Mouse (Mus musculus) kidney, embryonic 15.5 days (tissue): ENCODE measurements at regions not wholly inside any gene's neighbourhood (a gene's known extent, or its start where the extent isn't known, plus 50 kb on each side); places are given as distances from the start of the nearest gene placed in this dataset.

ENCODE experiments used
- ATAC-seq: fragments of 200-750 bp; cut with Nextera tagmentation; replicated peaks from 2 replicates; pipeline ENCODE4 v1.8.0; 2017; ENCODE audit warnings: moderate TSS enrichment; ENCODE audit not compliant: low FRiP score
- H3K27ac ChIP-seq: fragments of 300-500 bp; sonication (generic); 2 replicates; pipeline ENCODE4 v1.5.1; 2015; ENCODE audit warnings: mild to moderate bottlenecking, inconsistent platforms
- H3K27me3 ChIP-seq: fragments of 300-500 bp; sonication (generic); 2 replicates; pipeline ENCODE4 v1.6.1; 2015; ENCODE audit warnings: inconsistent platforms
- H3K36me3 ChIP-seq: fragments of 300-500 bp; sonication (generic); 2 replicates; pipeline ENCODE4 v1.6.1; 2015; ENCODE audit warnings: inconsistent platforms
- H3K4me1 ChIP-seq: fragments of 300-500 bp; sonication (generic); 2 replicates; pipeline ENCODE4 v1.6.1; 2015; ENCODE audit warnings: inconsistent platforms
- H3K4me2 ChIP-seq: fragments of 300-500 bp; sonication (generic); 2 replicates; pipeline ENCODE4 v1.6.1; 2015; ENCODE audit warnings: moderate library complexity, mild to moderate bottlenecking, inconsistent platforms
- H3K4me3 ChIP-seq: fragments of 300-500 bp; sonication (generic); replicated peaks from 2 replicates; pipeline ENCODE4 v1.5.1; 2015; ENCODE audit warnings: mild to moderate bottlenecking, inconsistent platforms
- H3K9ac ChIP-seq: fragments of 300-500 bp; sonication (generic); 2 replicates; pipeline ENCODE4 v1.6.1; 2015; ENCODE audit warnings: mild to moderate bottlenecking, inconsistent platforms
- H3K9me3 ChIP-seq: fragments of 300-500 bp; sonication (generic); replicated peaks from 2 replicates; pipeline ENCODE4 v1.6.1; 2016; ENCODE audit warnings: inconsistent platforms
- WGBS: fragments of 180-500 bp; shearing (Covaris S2); methylation state at CpG from one replicate; pipeline ENCODE4 v1.1.7; 2015; ENCODE audit warnings: mixed read lengths; 5-methylcytosine and 5-hydroxymethylcytosine counted together

DNA sequence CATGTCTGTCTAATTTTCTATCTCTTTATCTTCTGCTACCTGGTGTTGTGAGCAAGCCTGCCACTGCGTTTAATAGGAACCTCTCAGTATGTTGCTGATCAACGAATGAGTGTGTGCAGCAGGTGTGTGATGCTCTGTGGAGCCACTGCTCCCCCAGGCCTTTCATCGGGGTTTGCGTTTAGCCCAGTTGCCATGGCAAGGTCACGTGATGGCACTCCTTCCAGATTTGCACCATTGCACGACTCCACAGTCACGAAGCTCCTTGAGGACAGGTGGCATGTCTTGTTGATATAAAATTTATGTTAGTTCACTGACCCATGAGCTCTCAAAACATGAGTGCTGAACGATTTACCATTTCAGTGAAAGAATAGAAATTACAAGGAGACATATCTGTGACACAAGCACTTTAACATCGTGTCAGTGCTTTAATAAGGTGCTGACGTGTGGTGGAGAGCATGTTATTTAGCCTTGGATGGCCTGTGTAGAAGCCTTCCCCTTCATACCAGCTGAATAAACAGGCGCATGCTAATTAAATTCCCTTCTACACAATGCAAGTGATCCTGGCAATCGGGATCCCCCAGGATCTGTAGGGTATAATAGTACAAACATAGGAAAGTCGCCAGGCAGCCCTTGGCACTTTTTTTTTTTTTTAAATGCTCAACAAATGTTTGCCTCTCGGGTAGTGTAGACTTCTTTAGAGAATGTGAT lies 181.7 kb upstream of the Arrdc4 start:
- peaks cover 5% of the 10 kb centered on the region for H3K4me1 ChIP-seq
- no peaks in the 10 kb centered on the region for H3K27me3 ChIP-seq
- peak overlapping the region; percentile 45 for H3K27ac ChIP-seq
- H3K4me2 ChIP-seq: no peak overlapping the region
- WGBS: 24% methylated on average over 14 of the region's 14 CpGs
- H3K36me3 ChIP-seq: no peaks in the 10 kb centered on the region
- peak; percentile 91 for ATAC-seq
- no peak overlapping the region for H3K4me3 ChIP-seq
- H3K9ac ChIP-seq: no peak overlapping the region
- H3K9me3 ChIP-seq: no peaks in the 10 kb centered on the region

DNA sequence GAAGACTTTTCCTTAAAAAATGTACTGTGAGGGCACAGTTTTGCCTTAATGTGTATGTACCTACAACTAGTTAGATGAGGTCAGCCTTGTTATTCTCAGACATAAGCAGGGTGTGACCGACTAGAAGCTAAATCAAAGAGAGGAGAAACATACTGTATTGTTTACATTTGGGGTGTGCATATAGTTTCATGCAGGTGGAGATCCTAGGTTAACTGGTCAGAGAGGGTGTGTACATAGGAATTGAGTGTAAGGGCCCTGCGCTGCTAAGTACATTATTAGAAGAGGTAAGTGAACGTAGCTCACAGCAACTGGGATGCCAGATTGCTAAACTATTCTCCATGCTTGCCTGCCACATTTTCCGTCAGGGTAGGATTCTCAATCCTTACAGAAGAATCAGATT lies 180.6 kb upstream of the Arrdc4 start:
- Histone ChIP-seq H3K27ac (no peak overlapping the region), H3K4me3 (no peak overlapping the region), H3K9me3 (no peaks in the 10 kb centered on the region), H3K27me3 (no peaks in the 10 kb centered on the region), H3K36me3 (no peaks in the 10 kb centered on the region), H3K4me1 (peaks cover 5% of the 10 kb centered on the region), H3K4me2 (no peak overlapping the region), H3K9ac (no peak overlapping the region)
- ATAC-seq: no peak
- 88% methylated on average over 4 of the region's 4 CpGs for WGBS

DNA sequence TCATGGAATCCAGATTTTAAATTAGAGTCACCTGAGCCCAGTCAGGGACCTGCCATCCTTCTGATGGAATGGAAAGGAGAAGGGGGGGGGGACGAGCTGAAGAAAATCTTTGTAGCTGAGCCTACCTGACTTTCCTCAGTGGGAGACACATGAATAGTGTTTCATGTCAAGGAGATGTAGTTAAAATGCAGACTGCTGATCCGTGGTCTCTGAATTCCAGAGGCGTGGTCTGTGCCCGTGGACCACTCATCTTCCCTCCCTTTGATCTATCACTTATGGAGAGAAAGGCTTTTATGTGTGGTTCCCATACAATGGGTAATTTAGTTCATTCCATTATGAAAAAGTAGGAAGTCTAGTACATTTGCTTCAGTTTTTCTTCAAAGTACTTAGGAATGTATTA lies 176.6 kb upstream of the Arrdc4 start:
- Histone ChIP-seq H3K27ac (no peak overlapping the region), H3K9me3 (no peaks in the 10 kb centered on the region), H3K4me2 (no peak overlapping the region), H3K9ac (no peak overlapping the region), H3K36me3 (no peaks in the 10 kb centered on the region), H3K4me3 (no peak overlapping the region), H3K27me3 (no peaks in the 10 kb centered on the region), H3K4me1 (peaks cover 2% of the 10 kb centered on the region)
- 40% methylated on average over 4 of the region's 4 CpGs for WGBS
- ATAC-seq: no peak

DNA sequence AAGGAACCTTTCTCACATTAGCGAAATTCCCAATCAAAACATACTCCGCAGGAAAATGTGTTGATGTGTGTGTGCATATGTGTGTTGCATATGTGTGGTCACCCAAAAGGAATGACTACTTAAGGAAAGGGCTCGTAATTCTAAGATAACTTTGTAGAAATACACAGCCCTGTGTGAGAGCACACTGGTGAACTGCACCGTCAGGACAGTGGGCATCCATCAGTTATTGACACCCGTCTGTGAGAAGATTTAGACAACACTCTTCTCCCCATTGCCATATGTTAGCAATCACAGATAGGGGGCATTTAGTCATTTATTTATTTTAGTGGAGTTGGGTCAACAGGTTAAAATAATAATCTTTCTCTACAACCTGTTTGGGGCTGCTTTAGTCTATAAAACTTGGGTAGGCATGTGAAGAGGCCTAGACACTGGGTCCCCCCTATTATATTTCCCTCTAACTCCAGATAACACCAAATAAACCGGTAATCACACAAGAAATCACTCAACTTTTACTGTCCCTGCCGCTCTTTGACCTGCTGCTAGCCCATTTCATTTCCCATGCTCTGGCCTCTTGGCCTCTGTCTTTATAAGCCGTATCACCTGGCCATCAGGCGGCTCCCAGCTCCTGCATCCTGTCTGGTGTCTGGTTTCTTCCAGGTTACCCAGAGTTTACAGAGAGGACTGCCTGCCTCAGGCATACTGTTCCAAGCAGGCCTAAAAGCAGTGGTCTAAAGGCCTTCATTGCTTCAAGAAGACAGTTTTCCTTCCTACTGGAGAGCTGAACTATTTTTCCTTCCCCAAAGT lies 169.8 kb upstream of the Arrdc4 start:
- Histone ChIP-seq H3K27ac (peak overlapping the region; percentile 65; the same call in 1 of the 2 replicates), H3K9ac (no peak overlapping the region), H3K4me3 (no peak overlapping the region), H3K27me3 (no peaks in the 10 kb centered on the region), H3K9me3 (no peaks in the 10 kb centered on the region), H3K4me1 (peaks cover 22% of the 10 kb centered on the region), H3K36me3 (no peaks in the 10 kb centered on the region), H3K4me2 (no peak overlapping the region)
- 35% methylated on average over 9 of the region's 9 CpGs for WGBS
- ATAC-seq: peak; percentile 86

DNA sequence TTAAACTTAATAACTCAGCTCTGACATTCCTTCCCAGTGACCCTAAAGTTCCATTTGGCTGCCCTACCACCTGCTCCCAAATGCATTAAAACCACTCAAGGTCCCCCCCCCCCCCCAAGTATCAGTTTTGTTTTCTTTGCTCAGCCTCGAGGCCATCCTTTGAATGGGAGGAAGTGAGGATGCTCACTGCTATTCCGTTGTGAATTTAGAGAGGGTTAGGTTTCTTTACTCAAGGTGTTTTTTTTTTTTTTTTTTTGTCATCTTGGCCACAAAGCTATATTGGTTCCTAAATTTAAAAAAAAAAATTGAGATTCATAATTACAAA lies 168.8 kb upstream of the Arrdc4 start:
- peak; percentile 66 for ATAC-seq
- Histone ChIP-seq H3K27ac (peak overlapping the region; percentile 24; the same call in 1 of the 2 replicates), H3K4me3 (no peak overlapping the region)

DNA sequence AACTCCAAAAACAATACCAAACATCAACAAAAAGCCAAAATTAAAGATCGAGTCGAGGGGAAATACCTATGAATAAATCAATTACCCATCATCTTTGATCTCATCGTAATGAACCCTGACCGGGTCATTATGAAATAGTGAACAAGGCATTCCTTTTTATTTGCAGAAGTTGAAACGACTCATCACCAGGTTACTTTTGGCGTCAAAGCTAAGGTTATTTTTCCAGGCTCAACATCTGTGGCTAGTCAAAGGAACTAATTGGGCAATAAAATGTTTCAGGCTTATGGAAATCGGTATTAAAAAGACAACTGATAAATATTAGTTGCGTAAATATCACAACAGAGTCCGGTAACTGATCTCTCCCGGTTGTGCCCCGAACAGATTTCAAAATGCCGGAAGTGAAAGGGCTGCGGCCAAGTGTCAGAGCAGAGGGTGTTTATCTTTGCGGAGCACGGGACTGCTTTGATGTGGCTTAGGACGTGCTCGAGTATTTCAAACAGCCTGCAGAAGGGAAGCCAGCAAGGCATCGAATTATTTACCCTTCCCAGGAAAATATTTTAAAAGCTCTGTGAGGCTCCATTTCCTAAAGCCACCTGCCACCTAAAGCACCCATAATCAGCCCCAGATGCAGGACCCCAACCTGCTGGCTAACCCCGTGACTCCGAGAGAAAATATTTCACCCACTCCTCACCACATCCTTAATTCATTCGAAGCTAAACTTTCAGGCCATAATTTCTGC lies 168.3 kb upstream of the Arrdc4 start:
- no peaks in the 10 kb centered on the region for H3K36me3 ChIP-seq
- H3K4me2 ChIP-seq: peak overlapping the region; percentile 52
- ATAC-seq: peak; percentile 85
- no peaks in the 10 kb centered on the region for H3K9me3 ChIP-seq
- no peak overlapping the region for H3K9ac ChIP-seq
- peaks cover 22% of the 10 kb centered on the region for H3K4me1 ChIP-seq
- 3% methylated on average over 21 of the region's 21 CpGs for WGBS
- H3K27me3 ChIP-seq: no peaks in the 10 kb centered on the region
- H3K27ac ChIP-seq: peak overlapping the region; percentile 61
- H3K4me3 ChIP-seq: peak overlapping the region; percentile 16

More for the DNA sequence above, 168.8 kb upstream of the Arrdc4 start:
- no peaks in the 10 kb centered on the region for H3K36me3 ChIP-seq
- no peaks in the 10 kb centered on the region for H3K27me3 ChIP-seq
- H3K9me3 ChIP-seq: no peaks in the 10 kb centered on the region
- H3K4me1 ChIP-seq: peaks cover 22% of the 10 kb centered on the region
- WGBS: 2% methylated on average over 2 of the region's 2 CpGs
- H3K9ac ChIP-seq: no peak overlapping the region
- peak overlapping the region; percentile 52 for H3K4me2 ChIP-seq

DNA sequence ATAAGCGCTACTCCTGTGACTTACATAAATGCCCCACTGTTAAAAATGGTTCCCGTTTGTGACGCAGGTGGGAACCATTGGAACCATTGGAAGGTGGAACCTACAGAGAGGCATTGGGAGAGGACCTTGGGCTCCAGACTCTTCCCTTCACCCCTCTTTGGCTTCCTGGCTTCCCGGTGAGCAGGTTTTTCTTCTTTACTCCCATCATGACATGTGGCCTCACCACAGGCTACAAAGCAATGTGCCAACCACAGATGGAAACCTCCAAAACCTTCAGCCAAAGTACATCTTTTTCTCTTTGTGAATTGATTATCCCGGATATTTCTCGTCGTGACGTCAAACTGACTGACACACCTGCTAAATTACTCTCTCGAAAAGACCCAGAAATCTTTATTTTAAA lies 166.9 kb upstream of the Arrdc4 start:
- no peaks in the 10 kb centered on the region for H3K36me3 ChIP-seq
- peaks cover 22% of the 10 kb centered on the region for H3K4me1 ChIP-seq
- no peak overlapping the region for H3K4me2 ChIP-seq
- 68% methylated on average over 9 of the region's 9 CpGs for WGBS
- no peaks in the 10 kb centered on the region for H3K27me3 ChIP-seq
- no peaks in the 10 kb centered on the region for H3K9me3 ChIP-seq
- no peak overlapping the region for H3K27ac ChIP-seq
- no peak for ATAC-seq
- no peak overlapping the region for H3K9ac ChIP-seq
- H3K4me3 ChIP-seq: no peak overlapping the region

DNA sequence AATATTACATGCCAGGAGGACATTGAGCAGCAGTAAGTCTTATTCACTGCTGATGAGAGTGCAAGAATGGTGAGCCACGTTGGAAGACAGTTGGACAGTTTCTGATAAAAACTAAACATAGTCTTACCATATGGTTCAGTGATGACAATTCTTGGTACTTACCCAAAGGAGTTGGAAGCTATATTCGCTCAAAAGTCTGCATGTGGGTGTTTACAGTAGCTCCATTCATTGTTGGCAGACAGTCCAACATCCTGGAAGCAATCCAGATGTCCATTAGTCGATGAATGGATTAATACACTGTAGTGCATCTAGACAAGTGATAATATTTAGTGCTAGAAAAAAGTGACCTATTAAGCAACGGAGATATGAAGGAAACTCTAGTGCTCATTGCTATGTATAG lies 165.3 kb upstream of the Arrdc4 start:
- Histone ChIP-seq H3K4me3 (no peak overlapping the region), H3K27ac (no peak overlapping the region), H3K9me3 (no peaks in the 10 kb centered on the region), H3K36me3 (no peaks in the 10 kb centered on the region), H3K9ac (no peak overlapping the region), H3K4me1 (peaks cover 22% of the 10 kb centered on the region), H3K4me2 (no peak overlapping the region), H3K27me3 (no peaks in the 10 kb centered on the region)
- WGBS: 64% methylated on average over 4 of the region's 4 CpGs
- ATAC-seq: no peak

DNA sequence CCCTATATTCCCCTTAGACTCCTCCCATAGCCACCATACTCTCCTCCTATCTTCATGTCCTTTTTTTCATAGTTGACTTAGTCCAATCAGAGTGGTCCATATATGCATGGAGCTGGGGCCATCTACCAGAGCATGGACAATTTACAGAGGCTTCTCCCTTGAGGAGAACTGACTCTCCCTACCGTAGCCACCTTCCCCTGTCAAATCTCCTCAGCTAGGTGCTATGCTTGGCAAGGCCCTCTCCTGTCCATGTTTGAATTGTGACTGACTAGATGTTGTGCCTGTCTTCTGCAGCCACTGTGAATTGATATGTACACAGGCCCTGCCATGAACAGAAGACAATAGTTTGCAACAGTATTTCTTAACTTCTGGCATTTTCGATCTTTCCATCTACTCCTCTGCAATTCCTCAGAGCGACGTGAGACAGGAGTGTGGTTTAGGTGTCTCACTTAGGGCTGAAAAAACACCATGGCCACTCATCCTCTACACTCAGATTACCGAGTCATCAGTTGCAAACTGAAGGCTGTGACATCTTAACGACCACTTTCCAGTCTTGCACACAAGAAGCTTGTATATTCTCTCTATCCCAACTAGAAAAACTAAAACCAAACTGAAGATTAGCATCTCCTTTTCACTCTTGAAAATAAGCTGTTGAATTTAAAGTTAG lies 163.1 kb upstream of the Arrdc4 start:
- no peak overlapping the region for H3K9ac ChIP-seq
- H3K36me3 ChIP-seq: no peaks in the 10 kb centered on the region
- ATAC-seq: peak; percentile 72
- WGBS: 39% methylated on average over 6 of the region's 6 CpGs
- no peak overlapping the region for H3K4me2 ChIP-seq
- no peak overlapping the region for H3K4me3 ChIP-seq
- H3K27ac ChIP-seq: peak overlapping the region; percentile 43
- H3K9me3 ChIP-seq: no peaks in the 10 kb centered on the region
- H3K27me3 ChIP-seq: no peaks in the 10 kb centered on the region
- peaks cover 8% of the 10 kb centered on the region for H3K4me1 ChIP-seq

DNA sequence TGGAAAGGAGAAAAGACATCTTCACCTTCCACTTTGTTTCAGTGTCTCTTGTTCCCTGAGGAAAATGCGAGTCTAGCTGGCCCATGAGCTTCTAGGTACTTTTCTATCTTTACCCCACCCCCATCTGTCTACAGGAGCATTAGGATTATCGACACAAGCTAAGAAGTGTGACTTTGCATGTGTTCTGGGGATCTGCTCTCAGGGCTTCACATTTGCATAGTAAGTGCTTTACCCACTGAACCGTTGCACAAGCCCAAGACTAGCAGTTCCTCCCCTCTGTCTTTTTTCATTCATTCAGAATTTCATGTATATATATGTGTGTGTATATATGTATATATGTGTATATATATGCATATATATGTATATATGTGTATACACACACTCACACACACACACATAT lies 162.5 kb upstream of the Arrdc4 start:
- Histone ChIP-seq H3K9ac (no peak overlapping the region), H3K4me3 (no peak overlapping the region), H3K27ac (peak overlapping the region; percentile 43; the same call in 1 of the 2 replicates), H3K4me1 (0 out of 2 replicates have a peak, but pooled peaks cover 3% of the 10 kb centered on the region), H3K27me3 (no peaks in the 10 kb centered on the region), H3K36me3 (no peaks in the 10 kb centered on the region), H3K4me2 (no peak overlapping the region), H3K9me3 (no peaks in the 10 kb centered on the region)
- 62% methylated on average over 3 of the region's 3 CpGs for WGBS
- ATAC-seq: peak; percentile 69; the same call in 1 of the 2 replicates

DNA sequence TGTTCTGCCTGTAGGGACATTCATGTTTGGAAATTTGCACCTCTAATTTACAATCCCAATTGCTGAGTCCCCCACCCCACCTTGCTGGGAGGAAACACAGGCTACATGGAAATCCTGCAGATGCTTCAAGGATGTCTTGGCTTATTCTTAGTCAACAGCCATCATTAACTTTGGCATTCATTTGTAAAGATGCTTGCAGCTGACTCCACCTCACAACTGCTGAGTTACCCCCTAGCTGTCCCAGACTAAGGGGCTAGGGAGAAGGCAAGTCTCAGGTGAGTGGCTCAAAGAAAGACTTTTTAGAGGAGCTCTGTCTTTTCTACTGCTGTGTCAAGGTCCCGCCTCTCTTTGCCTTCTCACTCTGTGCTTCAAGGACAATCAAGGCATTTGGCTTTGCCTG lies 160.7 kb upstream of the Arrdc4 start:
- Histone ChIP-seq H3K27me3 (no peaks in the 10 kb centered on the region), H3K4me3 (no peak overlapping the region), H3K4me1 (no peaks in the 10 kb centered on the region), H3K36me3 (no peaks in the 10 kb centered on the region), H3K9ac (no peak overlapping the region), H3K4me2 (no peak overlapping the region), H3K9me3 (no peaks in the 10 kb centered on the region), H3K27ac (no peak overlapping the region)
- WGBS: 96% methylated on average over 1 of the region's 1 CpGs
- ATAC-seq: no peak
